Mouse (Mus musculus): ENCODE data around the gene Vwa3a. TPM values are rescaled to one million over a fixed set of nuclear protein-coding genes. Genes with fewer than 3 reads are reported as not detected.

The Vwa3a gene
- polyA plus RNA-seq, 1 experiment from 2014 or later: 0.02 TPM

Other genes starting within 250 kb of the Vwa3a start
- gene Uqcrc2, start 104.1 kb upstream of the Vwa3a start, polyA plus RNA-seq (2015; fragmentation: Nextera tagmentation; extraction: Ambion mirVana): 150 and 169 TPM in 2 replicates
- 0.08 and 0.09 TPM in 2 replicates for gene Pdzd9, start 69.0 kb upstream of the Vwa3a start, polyA plus RNA-seq (2015; fragmentation: Nextera tagmentation; extraction: Ambion mirVana)
- 7.4 and 8.8 TPM in 2 replicates for gene Mosmo, start 61.7 kb upstream of the Vwa3a start, polyA plus RNA-seq (2015; fragmentation: Nextera tagmentation; extraction: Ambion mirVana)
- not detected in 2 replicates for gene Gm5737, start 73.0 kb downstream of the Vwa3a start, polyA plus RNA-seq (2015; fragmentation: Nextera tagmentation; extraction: Ambion mirVana)
- 42.2 and 44.2 TPM in 2 replicates for gene Eef2k, start 103.5 kb downstream of the Vwa3a start, polyA plus RNA-seq (2015; fragmentation: Nextera tagmentation; extraction: Ambion mirVana)
- 19.3 and 21.1 TPM in 2 replicates for gene Polr3e, start 178.4 kb downstream of the Vwa3a start, polyA plus RNA-seq (2015; fragmentation: Nextera tagmentation; extraction: Ambion mirVana)
- 38.1 and 39.1 TPM in 2 replicates for gene Cdr2, start 243.0 kb downstream of the Vwa3a start, polyA plus RNA-seq (2015; fragmentation: Nextera tagmentation; extraction: Ambion mirVana)
- gene Mfsd13b, start 243.2 kb downstream of the Vwa3a start, polyA plus RNA-seq (2015; fragmentation: Nextera tagmentation; extraction: Ambion mirVana): not detected in 2 replicates